Mouse (Mus musculus): ENCODE results near the gene Fgfr2. TPM values are rescaled to one million over a fixed set of nuclear protein-coding genes. Genes with fewer than 3 reads are reported as not detected.

Gene Fgfr2
- polyA plus RNA-seq, 1 experiment from 2014 or later: 24.9 TPM

GRCm38 (mm10) chr7:131327054-131327453 is 1796.1 kb downstream of the Fgfr2 start:
- Histone ChIP-seq H3K4me2 (no peak overlapping the region), H3K9ac (ENCODE audit: low read depth, low read length) (no peak overlapping the region), H3K27ac (ENCODE audit: low read depth, low read length) (no peak overlapping the region), H3K4me3 (ENCODE audit: low read depth, low read length) (no peak overlapping the region), H3K9me3 (replicated peaks; ENCODE audit: control insufficient read depth, low read length) (no peaks in the 10 kb centered on the region), H3K27me3 (ENCODE audit: control insufficient read depth, insufficient read depth, low read length) (no peaks in the 10 kb centered on the region), H3K36me3 (ENCODE audit: control insufficient read depth, insufficient read depth, low read length) (no peaks in the 10 kb centered on the region), H3K4me1 (ENCODE audit: control insufficient read depth, insufficient read depth, low read length) (no peaks in the 10 kb centered on the region)
- ATAC-seq (replicated peaks; ENCODE audit: insufficient number of reproducible peaks, low FRiP score, low TSS enrichment): no peak
- 84% methylated on average over 5 of the region's 5 CpGs for WGBS (ENCODE audit: insufficient replicate concordance)

- Histone ChIP-seq H3K4me3 (ENCODE audit: low read depth, low read length) (no peak within 1 kb of the TSS), H3K27me3 (ENCODE audit: control insufficient read depth, insufficient read depth, low read length) (no peaks in the 10 kb centered on the region), H3K36me3 (ENCODE audit: control insufficient read depth, insufficient read depth, low read length) (no peaks in the 10 kb centered on the region), H3K9me3 (replicated peaks; ENCODE audit: control insufficient read depth, low read length) (no peaks in the 10 kb centered on the region), H3K4me1 (ENCODE audit: control insufficient read depth, insufficient read depth, low read length) (no peaks in the 10 kb centered on the region), H3K4me2 (no peak within 1 kb of the TSS), H3K9ac (ENCODE audit: low read depth, low read length) (no peak within 1 kb of the TSS), H3K27ac (ENCODE audit: low read depth, low read length) (no peak within 1 kb of the TSS)
- no peak for ATAC-seq (replicated peaks; ENCODE audit: insufficient number of reproducible peaks, low FRiP score, low TSS enrichment)
- WGBS (ENCODE audit: insufficient replicate concordance): 78% methylated on average over 2 of the region's 2 CpGs
Measured at GRCm38 (mm10) chr7:131322192-131322591, 1801.0 kb downstream of the Fgfr2 start, which contains the start of gene Cuzd1. Gene Cuzd1 (minus strand): TSS chr7:131322292.

- no peak for ATAC-seq (replicated peaks; ENCODE audit: insufficient number of reproducible peaks, low FRiP score, low TSS enrichment)
- no peak overlapping the region for H3K4me3 ChIP-seq (ENCODE audit: low read depth, low read length)
- no peaks in the 10 kb centered on the region for H3K27me3 ChIP-seq (ENCODE audit: control insufficient read depth, insufficient read depth, low read length)
- no peak overlapping the region for H3K9ac ChIP-seq (ENCODE audit: low read depth, low read length)
- no peaks in the 10 kb centered on the region for H3K36me3 ChIP-seq (ENCODE audit: control insufficient read depth, insufficient read depth, low read length)
- H3K4me1 ChIP-seq (ENCODE audit: control insufficient read depth, insufficient read depth, low read length): no peaks in the 10 kb centered on the region
- no peaks in the 10 kb centered on the region for H3K9me3 ChIP-seq (replicated peaks; ENCODE audit: control insufficient read depth, low read length)
- 53% methylated on average over 6 of the region's 7 CpGs for WGBS (ENCODE audit: insufficient replicate concordance)
- H3K4me2 ChIP-seq: no peak overlapping the region
- no peak overlapping the region for H3K27ac ChIP-seq (ENCODE audit: low read depth, low read length)
Measured at GRCm38 (mm10) chr7:131318340-131318739, 1804.8 kb downstream of the Fgfr2 start.

GRCm38 (mm10) chr7:131317587-131317986 is 1805.6 kb downstream of the Fgfr2 start:
- no peaks in the 10 kb centered on the region for H3K27me3 ChIP-seq (ENCODE audit: control insufficient read depth, insufficient read depth, low read length)
- no peak for ATAC-seq (replicated peaks; ENCODE audit: insufficient number of reproducible peaks, low FRiP score, low TSS enrichment)

GRCm38 (mm10) chr7:131314493-131314892 is 1808.7 kb downstream of the Fgfr2 start:
- Histone ChIP-seq H3K4me1 (ENCODE audit: control insufficient read depth, insufficient read depth, low read length) (no peaks in the 10 kb centered on the region), H3K4me2 (no peak overlapping the region), H3K9me3 (replicated peaks; ENCODE audit: control insufficient read depth, low read length) (no peaks in the 10 kb centered on the region), H3K4me3 (ENCODE audit: low read depth, low read length) (no peak overlapping the region), H3K36me3 (ENCODE audit: control insufficient read depth, insufficient read depth, low read length) (no peaks in the 10 kb centered on the region), H3K27me3 (ENCODE audit: control insufficient read depth, insufficient read depth, low read length) (no peaks in the 10 kb centered on the region), H3K9ac (ENCODE audit: low read depth, low read length) (no peak overlapping the region), H3K27ac (ENCODE audit: low read depth, low read length) (no peak overlapping the region)
- ATAC-seq (replicated peaks; ENCODE audit: insufficient number of reproducible peaks, low FRiP score, low TSS enrichment): no peak
- WGBS (ENCODE audit: insufficient replicate concordance): 81% methylated on average over 7 of the region's 7 CpGs

More at GRCm38 (mm10) chr7:131317587-131317986, 1805.6 kb downstream of the Fgfr2 start:
- Histone ChIP-seq H3K4me3 (ENCODE audit: low read depth, low read length) (no peak overlapping the region), H3K36me3 (ENCODE audit: control insufficient read depth, insufficient read depth, low read length) (no peaks in the 10 kb centered on the region), H3K4me1 (ENCODE audit: control insufficient read depth, insufficient read depth, low read length) (no peaks in the 10 kb centered on the region), H3K4me2 (no peak overlapping the region), H3K9me3 (replicated peaks; ENCODE audit: control insufficient read depth, low read length) (no peaks in the 10 kb centered on the region), H3K27ac (ENCODE audit: low read depth, low read length) (no peak overlapping the region), H3K9ac (ENCODE audit: low read depth, low read length) (no peak overlapping the region)
- WGBS (ENCODE audit: insufficient replicate concordance): 51% methylated on average over 12 of the region's 12 CpGs

- WGBS (ENCODE audit: insufficient replicate concordance): 71% methylated on average over 5 of the region's 5 CpGs
- ATAC-seq (replicated peaks; ENCODE audit: insufficient number of reproducible peaks, low FRiP score, low TSS enrichment): no peak
- Histone ChIP-seq H3K4me2 (no peak overlapping the region), H3K4me3 (ENCODE audit: low read depth, low read length) (no peak overlapping the region), H3K27me3 (ENCODE audit: control insufficient read depth, insufficient read depth, low read length) (no peaks in the 10 kb centered on the region), H3K4me1 (ENCODE audit: control insufficient read depth, insufficient read depth, low read length) (no peaks in the 10 kb centered on the region), H3K36me3 (ENCODE audit: control insufficient read depth, insufficient read depth, low read length) (no peaks in the 10 kb centered on the region), H3K9me3 (replicated peaks; ENCODE audit: control insufficient read depth, low read length) (no peaks in the 10 kb centered on the region), H3K9ac (ENCODE audit: low read depth, low read length) (no peak overlapping the region), H3K27ac (ENCODE audit: low read depth, low read length) (no peak overlapping the region)
Measured at GRCm38 (mm10) chr7:131306733-131307132, 1816.4 kb downstream of the Fgfr2 start.

GRCm38 (mm10) chr7:131303340-131303739 is 1819.8 kb downstream of the Fgfr2 start:
- no peaks in the 10 kb centered on the region for H3K9me3 ChIP-seq (replicated peaks; ENCODE audit: control insufficient read depth, low read length)
- H3K4me3 ChIP-seq (ENCODE audit: low read depth, low read length): no peak overlapping the region
- no peak overlapping the region for H3K4me2 ChIP-seq
- WGBS (ENCODE audit: insufficient replicate concordance): 73% methylated on average over 8 of the region's 8 CpGs
- no peaks in the 10 kb centered on the region for H3K27me3 ChIP-seq (ENCODE audit: control insufficient read depth, insufficient read depth, low read length)
- no peak overlapping the region for H3K27ac ChIP-seq (ENCODE audit: low read depth, low read length)
- ATAC-seq (replicated peaks; ENCODE audit: insufficient number of reproducible peaks, low FRiP score, low TSS enrichment): no peak
- H3K36me3 ChIP-seq (ENCODE audit: control insufficient read depth, insufficient read depth, low read length): no peaks in the 10 kb centered on the region
- no peak overlapping the region for H3K9ac ChIP-seq (ENCODE audit: low read depth, low read length)
- no peaks in the 10 kb centered on the region for H3K4me1 ChIP-seq (ENCODE audit: control insufficient read depth, insufficient read depth, low read length)

- ATAC-seq (replicated peaks; ENCODE audit: insufficient number of reproducible peaks, low FRiP score, low TSS enrichment): no peak
- Histone ChIP-seq H3K4me1 (ENCODE audit: control insufficient read depth, insufficient read depth, low read length) (no peaks in the 10 kb centered on the region), H3K9me3 (replicated peaks; ENCODE audit: control insufficient read depth, low read length) (no peaks in the 10 kb centered on the region), H3K27me3 (ENCODE audit: control insufficient read depth, insufficient read depth, low read length) (no peaks in the 10 kb centered on the region), H3K27ac (ENCODE audit: low read depth, low read length) (no peak overlapping the region), H3K4me3 (ENCODE audit: low read depth, low read length) (no peak overlapping the region), H3K36me3 (ENCODE audit: control insufficient read depth, insufficient read depth, low read length) (no peaks in the 10 kb centered on the region), H3K4me2 (no peak overlapping the region), H3K9ac (ENCODE audit: low read depth, low read length) (no peak overlapping the region)
- WGBS (ENCODE audit: insufficient replicate concordance): 69% methylated on average over 8 of the region's 8 CpGs
Measured at GRCm38 (mm10) chr7:131297151-131297550, 1826.0 kb downstream of the Fgfr2 start.

GRCm38 (mm10) chr7:131265851-131266250 is 1857.3 kb downstream of the Fgfr2 start:
- Histone ChIP-seq H3K4me3 (ENCODE audit: low read depth, low read length) (no peak overlapping the region), H3K4me1 (ENCODE audit: control insufficient read depth, insufficient read depth, low read length) (no peaks in the 10 kb centered on the region), H3K9ac (ENCODE audit: low read depth, low read length) (no peak overlapping the region), H3K27ac (ENCODE audit: low read depth, low read length) (no peak overlapping the region), H3K9me3 (replicated peaks; ENCODE audit: control insufficient read depth, low read length) (no peaks in the 10 kb centered on the region), H3K36me3 (ENCODE audit: control insufficient read depth, insufficient read depth, low read length) (no peaks in the 10 kb centered on the region), H3K27me3 (ENCODE audit: control insufficient read depth, insufficient read depth, low read length) (no peaks in the 10 kb centered on the region), H3K4me2 (no peak overlapping the region)
- WGBS (ENCODE audit: insufficient replicate concordance): 71% methylated on average over 4 of the region's 4 CpGs
- no peak for ATAC-seq (replicated peaks; ENCODE audit: insufficient number of reproducible peaks, low FRiP score, low TSS enrichment)

Data from heart, embryonic 11.5 days (tissue).